Mouse (Mus musculus) CH12.LX (cell line): ENCODE measurements around the gene Eras. TPM values are rescaled to one million over a fixed set of nuclear protein-coding genes. Genes with fewer than 3 reads are reported as not detected.
A peak's percentile ranks its signal among the peaks of the same experiment; 100 is the strongest.

Experiments
- DNase-seq: peaks from one replicate; pipeline ENCODE4 v3.0.0-alpha.2; 2013; ENCODE audit errors: extremely low read depth
- H3K27ac ChIP-seq: 2 replicates; pipeline ENCODE4 v1.5.1; 2012; ENCODE audit warnings: low read depth, mild to moderate bottlenecking, control low read depth, moderate library complexity; ENCODE audit not compliant: insufficient read depth
- H3K27me3 ChIP-seq: replicated peaks from 2 replicates; pipeline ENCODE3; 2012; ENCODE audit warnings: inconsistent platforms
- H3K36me3 ChIP-seq, 2 experiments: replicated peaks in 1 of 2; 2 replicates each; pipeline versions ENCODE3 to v1.6.1; 2012; ENCODE audit warnings: inconsistent platforms in 1 of 2, low read length in 1 of 2, mild to moderate bottlenecking in 1 of 2, mixed read lengths in 1 of 2, moderate library complexity in 1 of 2; ENCODE audit not compliant: control insufficient read depth in 1 of 2, insufficient read depth in 1 of 2
- H3K4me1 ChIP-seq, 2 experiments: 2 replicates each; pipeline ENCODE4 v1.6.1; 2012; ENCODE audit warnings: inconsistent platforms in 1 of 2, moderate library complexity in 1 of 2; ENCODE audit not compliant: insufficient read depth in 2 of 2, control insufficient read depth in 1 of 2
- H3K4me2 ChIP-seq: 2 replicates; pipeline ENCODE4 v1.6.1; 2012; ENCODE audit warnings: low read depth, mild to moderate bottlenecking, control low read depth; ENCODE audit not compliant: poor library complexity, insufficient read depth, severe bottlenecking
- H3K4me3 ChIP-seq, 3 experiments: fragments of 150-350 bp in 1 of 3; sonication (generic) in 1 of 3; replicated peaks in 1 of 3; 2 replicates each; pipeline versions ENCODE3 to v1.5.1; 2011 to 2012; ENCODE audit warnings: low read depth in 2 of 3, low read length in 2 of 3, mild to moderate bottlenecking in 2 of 3, moderate library complexity in 2 of 3, control low read depth in 1 of 3, improper control_type of control experiment in 1 of 3, inconsistent platforms in 1 of 3, mixed read lengths in 1 of 3; ENCODE audit not compliant: poor library complexity in 1 of 3
- H3K79me2 ChIP-seq: replicated peaks from 2 replicates; pipeline ENCODE4 v1.6.1; 2012; ENCODE audit warnings: mild to moderate bottlenecking, moderate library complexity; ENCODE audit not compliant: control insufficient read depth, poor library complexity, insufficient read depth, severe bottlenecking; ENCODE audit errors: extremely low read depth
- H3K9ac ChIP-seq: 2 replicates; pipeline ENCODE4 v1.6.1; 2012; ENCODE audit warnings: low read depth, mild to moderate bottlenecking, control low read depth, moderate library complexity; ENCODE audit not compliant: insufficient read depth
- H3K9me3 ChIP-seq: replicated peaks from 2 replicates; pipeline ENCODE3; 2012; ENCODE audit warnings: low read length, inconsistent platforms, mixed read lengths
- BHLHE40 ChIP-seq: IDR thresholded peaks from 2 replicates; pipeline ENCODE4 v1.6.1; 2011; ENCODE audit warnings: mild to moderate bottlenecking, low read depth, low read length, improper control_type of control experiment
- CTCF ChIP-seq, 2 experiments: IDR thresholded peaks in 1 of 2; conservative IDR thresholded peaks in 1 of 2; 2 replicates each; pipeline ENCODE4 v1.5.1; 2011 to 2012; ENCODE audit warnings: low read depth in 2 of 2, low read length in 2 of 2, improper control_type of control experiment in 1 of 2, inconsistent platforms in 1 of 2, mild to moderate bottlenecking in 1 of 2, moderate library complexity in 1 of 2
- ELF1 ChIP-seq: IDR thresholded peaks from 2 replicates; pipeline ENCODE4 v1.6.1; 2014; ENCODE audit warnings: low read depth, mild to moderate bottlenecking, inconsistent platforms, low read length, improper control_type of control experiment
- EP300 ChIP-seq: IDR thresholded peaks from 2 replicates; pipeline ENCODE4 v1.6.1; 2011; ENCODE audit warnings: low read length, improper control_type of control experiment
- ETS1 ChIP-seq: conservative IDR thresholded peaks from 2 replicates; pipeline ENCODE4 v1.6.1; 2012; ENCODE audit warnings: low read depth, mild to moderate bottlenecking, inconsistent platforms, low read length, improper control_type of control experiment, moderate library complexity
- HCFC1 ChIP-seq: IDR thresholded peaks from 2 replicates; pipeline ENCODE4 v1.6.1; 2012; ENCODE audit warnings: low read depth, mild to moderate bottlenecking, inconsistent platforms, low read length, improper control_type of control experiment
- IRF4 ChIP-seq: IDR thresholded peaks from 2 replicates; pipeline ENCODE4 v1.6.1; 2014; ENCODE audit warnings: low read depth, mild to moderate bottlenecking, inconsistent platforms, low read length, improper control_type of control experiment
- JUND ChIP-seq: conservative IDR thresholded peaks from 2 replicates; pipeline ENCODE4 v1.6.1; 2011; ENCODE audit warnings: low read depth, low read length, improper control_type of control experiment
- MAX ChIP-seq: IDR thresholded peaks from 2 replicates; pipeline ENCODE4 v1.6.1; 2011; ENCODE audit warnings: low read length, improper control_type of control experiment
- MAZ ChIP-seq: IDR thresholded peaks from 2 replicates; pipeline ENCODE4 v1.6.1; 2012; ENCODE audit warnings: low read depth, mild to moderate bottlenecking, inconsistent platforms, low read length, improper control_type of control experiment, moderate library complexity
- MXI1 ChIP-seq: IDR thresholded peaks from 2 replicates; pipeline ENCODE4 v1.6.1; 2011; ENCODE audit warnings: mild to moderate bottlenecking, low read depth, low read length, improper control_type of control experiment
- MYC ChIP-seq: IDR thresholded peaks from 2 replicates; pipeline ENCODE4 v1.6.1; 2011; ENCODE audit warnings: low read depth, mild to moderate bottlenecking, improper control_type of control experiment, low read length
- NRF1 ChIP-seq: IDR thresholded peaks from 2 replicates; pipeline ENCODE4 v1.6.1; 2014; ENCODE audit warnings: low read depth, mild to moderate bottlenecking, inconsistent platforms, low read length, improper control_type of control experiment, moderate library complexity
- POLR2A ChIP-seq: IDR thresholded peaks from 2 replicates; pipeline ENCODE4 v1.6.1; 2011; ENCODE audit warnings: low read depth, mild to moderate bottlenecking, improper control_type of control experiment, low read length
- POLR2AphosphoS2 ChIP-seq: IDR thresholded peaks from 2 replicates; pipeline ENCODE4 v1.6.1; 2011; ENCODE audit warnings: low read depth, low read length, improper control_type of control experiment
- RAD21 ChIP-seq: IDR thresholded peaks from 2 replicates; pipeline ENCODE4 v1.6.1; 2011; ENCODE audit warnings: low read depth, mild to moderate bottlenecking, low read length, improper control_type of control experiment, moderate library complexity
- SIN3A ChIP-seq: IDR thresholded peaks from 2 replicates; pipeline ENCODE4 v1.6.1; 2012; ENCODE audit warnings: low read length, improper control_type of control experiment, inconsistent platforms
- SMC3 ChIP-seq: IDR thresholded peaks from 2 replicates; pipeline ENCODE4 v1.6.1; 2011; ENCODE audit warnings: low read depth, low read length, improper control_type of control experiment
- TBP ChIP-seq: conservative IDR thresholded peaks from 2 replicates; pipeline ENCODE4 v1.6.1; 2011; ENCODE audit warnings: low read depth, low read length, improper control_type of control experiment
- TCF12 ChIP-seq: IDR thresholded peaks from 2 replicates; pipeline ENCODE4 v1.6.1; 2014; ENCODE audit warnings: low read depth, mild to moderate bottlenecking, inconsistent platforms, low read length, improper control_type of control experiment
- UBTF ChIP-seq: IDR thresholded peaks from 2 replicates; pipeline ENCODE4 v1.6.1; 2012; ENCODE audit warnings: low read depth, mild to moderate bottlenecking, inconsistent platforms, low read length, improper control_type of control experiment, moderate library complexity
- USF1 ChIP-seq: IDR thresholded peaks from 2 replicates; pipeline ENCODE4 v1.6.1; 2014; ENCODE audit warnings: low read depth, mild to moderate bottlenecking, inconsistent platforms, low read length, improper control_type of control experiment
- ZKSCAN1 ChIP-seq: IDR thresholded peaks from 2 replicates; pipeline ENCODE4 v1.6.1; 2012; ENCODE audit warnings: low read depth, inconsistent platforms, low read length, improper control_type of control experiment, borderline replicate concordance
- ZMIZ1 ChIP-seq: IDR thresholded peaks from 2 replicates; pipeline ENCODE4 v1.6.1; 2012; ENCODE audit warnings: low read depth, mild to moderate bottlenecking, inconsistent platforms, low read length, improper control_type of control experiment
- dilution Hi-C: fragments of 300-500 bp; cut with MboI; formaldehyde crosslinking; loops from 2 replicates; pipeline ENCODE4 v1.14.3; 2020; ENCODE audit warnings: low sequenced_read_pairs; ENCODE audit not compliant: extremely low pct_unique_long_range_greater_than_20kb, extremely low pct_ligation_motif_present
- in situ Hi-C: fragments of 300-500 bp; cut with MboI; formaldehyde crosslinking; loops from 3 replicates; pipeline ENCODE4 v1.14.3; 2019; ENCODE audit warnings: low sequenced_read_pairs, low pct_ligation_motif_present, low pct_unique_long_range_greater_than_20kb, mixed read lengths
- polyA plus RNA-seq: library from polyadenylated mRNA; unstranded; fragments of >175 nt; gene quantifications from 2 replicates; pipeline ENCODE4 v1.2.1, GENCODE M21; 2012; ENCODE audit warnings: low read depth; ENCODE audit not compliant: insufficient read length
- total RNA-seq, 2 experiments: library from RNA; depleted of rRNA; stranded (reverse); fragments of 300-350 nt in 1 of 2; fragments of >200 nt in 1 of 2; gene quantifications; 2 replicates each; pipeline ENCODE4 v1.2.3; 2012 to 2014

Gene Eras
- total and polyA plus RNA-seq, 3 experiments = not detected

- H3K36me3 ChIP-seq = peaks cover 30 to 35% of the 10 kb centered on the region in 2 experiments
- H3K4me1 ChIP-seq = peaks cover 4 to 20% of the 10 kb centered on the region in 2 experiments; a peak in 2 of 4 replicates
- TF ChIP-seq NRF1 (peak; percentile 82), CTCF (conservative IDR thresholded peaks at IDR 0.05 in 1 of 2, IDR thresholded peaks at IDR 0.05 in 1 of 2; ENCODE audit: low read depth in 2 of 2, low read length in 2 of 2) (peak in 1 of 2 experiments; percentile 72; a peak in 2 of 4 replicates), ZKSCAN1 (no peak), POLR2A (0 out of 2 replicates have a peak, but pooled peaks have one; percentile 22), TBP (no peak), MXI1 (peak; percentile 74), ZMIZ1 (no peak), SIN3A (peak; percentile 69), MAZ (peak; percentile 73; the same call in 1 of the 2 replicates), RAD21 (peak; percentile 67), POLR2AphosphoS2 (0 out of 2 replicates have a peak, but pooled peaks have one; percentile 28), SMC3 (peak; percentile 80), MAX (no peak)
- H3K79me2 ChIP-seq = peaks cover 42% of the 10 kb centered on the region
- peak overlapping the region; percentile 60 for H3K27ac ChIP-seq
- H3K4me2 ChIP-seq = peak overlapping the region; percentile 56
- peak overlapping the region; percentile 79 to 100 (median 82) for H3K4me3 ChIP-seq
- in situ Hi-C loops = no loop called here
- peak; percentile 89 for DNase-seq
- no peaks in the 10 kb centered on the region for H3K27me3 ChIP-seq
- dilution Hi-C loops = no loop called here
- peak overlapping the region; percentile 97 for H3K9ac ChIP-seq
- no peaks in the 10 kb centered on the region for H3K9me3 ChIP-seq
These were observed 48.6 kb downstream of the Eras start for GRCm38 (mm10) chrX:7879819-7880218.

- peaks cover 39 to 48% of the 10 kb centered on the region in 2 experiments for H3K36me3 ChIP-seq
These were observed 49.9 kb downstream of the Eras start for GRCm38 (mm10) chrX:7878495-7878894.

GRCm38 (mm10) chrX:7878007-7878419 lies 50.4 kb downstream of the Eras start, which contains the start of gene Pim2:
Gene Pim2, plus strand, starts transcription at chrX:7878262.
- dilution Hi-C loops = no loop called here
- TF ChIP-seq NRF1 (peak; percentile 79), TCF12 (peak; percentile 95), MYC (no peak), ETS1 (peak; percentile 61), POLR2AphosphoS2 (peak; percentile 93), MAZ (no peak), JUND (no peak), UBTF (0 out of 2 replicates have a peak, but pooled peaks have one; percentile 48), HCFC1 (peak; percentile 28), TBP (peak; percentile 87), MXI1 (peak; percentile 77; the same call in 1 of the 2 replicates), USF1 (peak; percentile 61), SMC3 (no peak; the same call in 1 of the 2 replicates), ELF1 (peak; percentile 80), SIN3A (peak; percentile 56; the same call in 1 of the 2 replicates), IRF4 (peak; percentile 32; the same call in 1 of the 2 replicates), ZMIZ1 (peak; percentile 98), BHLHE40 (peak; percentile 93)

More at GRCm38 (mm10) chrX:7878495-7878894, 49.9 kb downstream of the Eras start:
- Histone ChIP-seq H3K9me3 (no peaks in the 10 kb centered on the region), H3K79me2 (peaks cover 42% of the 10 kb centered on the region), H3K9ac (peak overlapping the region; percentile 97), H3K27ac (peak overlapping the region; percentile 90), H3K4me3 (peak overlapping the region; percentile 79 to 100 (median 82)), H3K4me1 (peaks cover 4 to 20% of the 10 kb centered on the region in 2 experiments; a peak in 2 of 4 replicates)
- in situ Hi-C loops = no loop called here
- TF ChIP-seq UBTF (peak; percentile 16; the same call in 1 of the 2 replicates), EP300 (no peak)
- TF ChIP-seq, all 38 proteins: peak for 1
- Histone ChIP-seq H3K4me2 (no peak overlapping the region), H3K27me3 (no peaks in the 10 kb centered on the region)
- DNase-seq = no peak
- dilution Hi-C loops = no loop called here

More at GRCm38 (mm10) chrX:7878007-7878419, 50.4 kb downstream of the Eras start, which contains the start of gene Pim2:
- H3K4me1 ChIP-seq = peaks cover 4 to 20% of the 10 kb centered on the region in 2 experiments; a peak in 2 of 4 replicates
- peaks cover 44 to 53% of the 10 kb centered on the region in 2 experiments for H3K36me3 ChIP-seq
- H3K9me3 ChIP-seq = no peaks in the 10 kb centered on the region
- peak within 1 kb of the TSS; percentile 79 to 100 (median 82) for H3K4me3 ChIP-seq
- no peaks in the 10 kb centered on the region for H3K27me3 ChIP-seq
- in situ Hi-C loops = no loop called here
- peak within 1 kb of the TSS; percentile 90 for H3K27ac ChIP-seq
- H3K4me2 ChIP-seq = peak within 1 kb of the TSS; percentile 73
- H3K9ac ChIP-seq = peak within 1 kb of the TSS; percentile 97
- H3K79me2 ChIP-seq = peaks cover 42% of the 10 kb centered on the region
- peak; percentile 92 for DNase-seq
